In the genomic region with DNA sequence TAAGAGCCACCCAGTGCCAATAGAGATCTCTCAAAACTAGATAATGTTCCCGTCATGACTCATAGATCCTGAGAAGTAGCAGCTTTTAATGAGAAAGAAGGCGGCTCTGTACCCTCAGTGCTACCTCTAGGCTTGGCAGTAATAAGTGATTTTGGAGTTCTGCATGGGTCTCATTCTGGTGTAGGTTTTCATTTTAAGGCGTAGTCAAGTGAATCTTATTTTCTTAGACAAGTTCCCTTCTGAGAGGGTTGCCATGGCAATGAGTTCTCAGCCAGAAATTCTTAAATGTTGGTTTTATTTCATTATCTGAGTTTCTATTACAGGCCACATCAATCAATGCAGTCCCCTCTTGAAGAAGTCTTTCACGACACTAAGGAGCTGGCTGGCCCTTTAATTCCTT, we compare ENCODE assay signal across 16 mouse cellular contexts.
DNase-seq lines count a peak whose midpoint lies in the region; ATAC-seq and TF ChIP-seq lines count a peak whose summit lies in the region.
"Had no signal": no experiment of that assay in that cellular context is flagged by ENCODE, and none has a peak within 500 bp of the region (broad histone marks: within the 10 kb centered on the region; RNA-seq: fewer than 3 reads in every experiment).

No protein-coding gene starts in this region.

- H3K4me1 ChIP-seq in midbrain, embryonic 14.5 days (ENCODE audit: control insufficient read depth, insufficient read depth, low read length): no peaks in the 10 kb centered on the region
- H3K4me1 ChIP-seq in midbrain, embryonic 15.5 days: 0 out of 2 replicates have a peak, but pooled peaks cover 2% of the 10 kb centered on the region
- H3K4me1 ChIP-seq in cortical plate, adult 2 months (ENCODE audit: control insufficient read depth, insufficient read depth, low read length): peaks cover 2% of the 10 kb centered on the region; the same call in 1 of the 2 replicates
- H3K4me1 ChIP-seq: forebrain, embryonic 12.5 days; heart, embryonic 13.5 days; intestine, embryonic 15.5 days; limb, embryonic 10.5 days; liver, embryonic 12.5 days; lung, embryonic 15.5 days had no signal

- no peaks in the 10 kb centered on the region for H3K27me3 ChIP-seq in midbrain, embryonic 14.5 days (ENCODE audit: control insufficient read depth, insufficient read depth, low read length)
- no peaks in the 10 kb centered on the region for H3K27me3 ChIP-seq in midbrain, embryonic 15.5 days (replicated peaks)
- H3K27me3 ChIP-seq: forebrain, embryonic 12.5 days; heart, embryonic 13.5 days; intestine, embryonic 15.5 days; liver, embryonic 12.5 days; lung, embryonic 15.5 days had no signal

- H3K36me3 ChIP-seq in midbrain, embryonic 14.5 days (ENCODE audit: control insufficient read depth, insufficient read depth, low read length): no peaks in the 10 kb centered on the region
- no peaks in the 10 kb centered on the region for H3K36me3 ChIP-seq in midbrain, embryonic 15.5 days (replicated peaks)
- H3K36me3 ChIP-seq: forebrain, embryonic 12.5 days; heart, embryonic 13.5 days; intestine, embryonic 15.5 days; limb, embryonic 10.5 days; liver, embryonic 12.5 days; lung, embryonic 15.5 days had no signal

- DNase-seq in frontal cortex, postnatal 36 days (ENCODE audit: low spot score in 2 of 2): peak; percentile 14 to 41
- DNase-seq in frontal cortex, postnatal 25 days (ENCODE audit: low spot score in 2 of 2): no peak
- DNase-seq in midbrain, embryonic 14.5 days: peak; percentile 27
- peak; percentile 7 for DNase-seq in left cerebral cortex, postnatal 36 days (ENCODE audit: low spot score in 2 of 2)
- no peak for DNase-seq in gastrocnemius, postnatal 36 days
- DNase-seq: cerebellum, adult 18-20 months; kidney, postnatal 14 days; thymus, postnatal 4 days had no signal

- TF ChIP-seq POLR2A in cortical plate, adult 2 months (IDR thresholded peaks at IDR 0.05; ENCODE audit: extremely low read depth, insufficient read depth, low read length): no peak

- ATAC-seq in midbrain, embryonic 14.5 days (ENCODE audit: low FRiP score, low TSS enrichment): no peak
- ATAC-seq in midbrain, embryonic 15.5 days (replicated peaks): no peak
- ATAC-seq: intestine, embryonic 15.5 days; liver, embryonic 12.5 days had no signal

- no peak overlapping the region for H3K9ac ChIP-seq in midbrain, embryonic 14.5 days (replicated peaks; ENCODE audit: low read length)
- H3K9ac ChIP-seq in midbrain, embryonic 15.5 days: no peak overlapping the region
- H3K9ac ChIP-seq: forebrain, embryonic 12.5 days; heart, embryonic 13.5 days; intestine, embryonic 15.5 days; liver, embryonic 12.5 days; lung, embryonic 15.5 days had no signal

- H3K4me3 ChIP-seq in midbrain, embryonic 14.5 days (replicated peaks; ENCODE audit: low read depth, low read length): no peak overlapping the region
- no peak overlapping the region for H3K4me3 ChIP-seq in midbrain, embryonic 15.5 days
- H3K4me3 ChIP-seq in cortical plate, adult 2 months (ENCODE audit: insufficient read depth, low read length): no peak overlapping the region
- H3K4me3 ChIP-seq: forebrain, embryonic 12.5 days; heart, embryonic 13.5 days; intestine, embryonic 15.5 days; limb, embryonic 10.5 days; liver, embryonic 12.5 days; lung, embryonic 15.5 days had no signal

- WGBS in midbrain, embryonic 14.5 days: 66% methylated on average over 4 of the region's 4 CpGs
- WGBS in midbrain, embryonic 15.5 days: 59% methylated on average over 4 of the region's 4 CpGs

- intact Hi-C loops in left cerebral cortex, postnatal 36 days (cut with DNase I): no loop called here
- intact Hi-C loops in gastrocnemius, postnatal 36 days (cut with DNase I): no loop called here

- TF ChIP-seq CTCF in cortical plate, adult 2 months (IDR thresholded peaks at IDR 0.05; ENCODE audit: extremely low read depth, insufficient read depth, low read length): no peak

- no peaks in the 10 kb centered on the region for H3K9me3 ChIP-seq in midbrain, embryonic 14.5 days (ENCODE audit: control insufficient read depth, low read length)
- H3K9me3 ChIP-seq in midbrain, embryonic 15.5 days: no peaks in the 10 kb centered on the region
- H3K9me3 ChIP-seq: forebrain, embryonic 12.5 days; heart, embryonic 13.5 days; intestine, embryonic 15.5 days; limb, embryonic 10.5 days; liver, embryonic 12.5 days; lung, embryonic 15.5 days had no signal

- no peak overlapping the region for H3K27ac ChIP-seq in midbrain, embryonic 14.5 days (replicated peaks; ENCODE audit: low read depth, low read length)
- H3K27ac ChIP-seq in midbrain, embryonic 15.5 days: no peak overlapping the region
- peak overlapping the region; percentile 59 for H3K27ac ChIP-seq in cortical plate, adult 2 months (ENCODE audit: insufficient read depth, low read length)
- H3K27ac ChIP-seq: forebrain, embryonic 12.5 days; heart, embryonic 13.5 days; intestine, embryonic 15.5 days; limb, embryonic 10.5 days; liver, embryonic 12.5 days; lung, embryonic 15.5 days had no signal

- H3K4me2 ChIP-seq in midbrain, embryonic 14.5 days (ENCODE audit: low read length): no peak overlapping the region
- no peak overlapping the region for H3K4me2 ChIP-seq in midbrain, embryonic 15.5 days
- H3K4me2 ChIP-seq: forebrain, embryonic 12.5 days; heart, embryonic 13.5 days; intestine, embryonic 15.5 days; liver, embryonic 12.5 days; lung, embryonic 15.5 days had no signal

Comparison
In these comparisons a context has a peak if more than half of its experiments do, and no peak if none do; other contexts are left out.
1. DNase-seq: peak in frontal cortex, postnatal 36 days (2 of 2), midbrain, embryonic 14.5 days (single experiment) and left cerebral cortex, postnatal 36 days (2 of 2); none in frontal cortex, postnatal 25 days (0 of 2) and gastrocnemius, postnatal 36 days (0 of 2).